Mouse (Mus musculus) CD8-positive naive resting alpha-beta T cell, adult 2 months (primary cell): ENCODE results near the gene Gm6309.
"Not testable (repeated sequence)": the region's sequence is repeated elsewhere in the genome, so short reads cannot be mapped to it uniquely, and the experiment has no call there.

Experiments used
- DNase-seq, 2 experiments: peaks; one replicate each; pipeline ENCODE4 v3.0.0; 2022; ENCODE audit warnings: low read depth in 2 of 2, low spot score in 2 of 2

Gene Gm6309

DNA sequence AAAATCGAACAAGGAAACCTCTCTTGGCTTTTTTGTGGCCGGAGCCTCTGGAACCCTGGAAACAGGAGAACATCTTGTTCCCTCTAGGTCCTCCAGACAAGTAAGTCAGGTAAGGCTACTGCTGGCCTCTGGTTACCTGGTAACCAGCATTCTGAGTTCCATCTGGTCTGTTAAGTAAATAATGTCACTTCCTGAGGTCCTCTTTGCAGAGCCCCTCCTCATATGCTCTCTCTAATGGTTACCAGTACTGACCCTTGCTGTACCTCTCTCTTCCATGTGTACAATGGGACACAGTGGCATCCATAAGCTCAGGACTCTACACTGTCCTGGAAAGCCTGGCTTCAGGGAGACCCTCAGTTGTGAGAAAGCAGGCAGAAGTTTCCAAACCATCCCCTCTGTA is at the start of gene Gm6309:
Gm6309 (minus strand) TSS at position 101 of the 400 bp plus-strand sequence.
- DNase-seq: not testable (repeated sequence)

DNA sequence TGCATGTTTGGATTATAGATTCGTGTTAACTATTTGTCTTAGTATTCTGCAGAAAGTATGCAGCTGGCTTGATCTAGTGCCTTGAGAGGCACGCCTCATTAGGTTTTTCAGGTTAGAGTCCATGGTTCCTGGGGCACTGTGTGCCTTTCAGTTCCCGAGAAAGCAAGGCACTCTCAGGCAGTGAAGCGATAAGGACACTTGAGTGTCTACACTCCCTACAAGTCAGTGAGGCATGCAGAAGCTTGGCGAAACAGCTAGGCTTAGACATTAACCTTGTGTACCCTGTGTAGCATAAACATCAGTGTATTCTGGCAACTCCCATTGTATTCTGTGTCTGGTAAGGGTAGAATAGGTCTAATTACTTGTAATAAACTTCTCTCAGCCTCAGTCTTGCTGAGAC is 35.0 kb upstream of the Gm6309 start:
- DNase-seq: no peak

DNA sequence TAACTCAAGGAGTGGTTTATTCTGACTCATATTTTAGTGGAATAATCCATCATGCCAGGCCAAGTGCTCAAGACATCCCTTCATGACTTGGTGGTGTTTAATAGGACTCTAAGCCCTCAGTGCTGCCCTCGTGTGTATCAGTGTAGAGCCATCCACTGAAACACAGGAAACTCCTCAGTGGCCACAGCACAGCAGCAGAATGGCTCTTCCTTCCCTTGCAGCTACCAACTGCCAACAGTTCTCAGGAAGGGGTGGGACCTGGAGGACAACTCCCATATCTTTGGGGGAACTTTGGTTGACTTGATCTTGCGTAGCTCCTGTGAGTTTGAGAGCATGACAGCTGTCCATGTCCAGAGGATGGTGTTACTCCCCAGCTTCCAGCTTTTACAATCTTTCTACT is 33.4 kb upstream of the Gm6309 start:
- no peak for DNase-seq

DNA sequence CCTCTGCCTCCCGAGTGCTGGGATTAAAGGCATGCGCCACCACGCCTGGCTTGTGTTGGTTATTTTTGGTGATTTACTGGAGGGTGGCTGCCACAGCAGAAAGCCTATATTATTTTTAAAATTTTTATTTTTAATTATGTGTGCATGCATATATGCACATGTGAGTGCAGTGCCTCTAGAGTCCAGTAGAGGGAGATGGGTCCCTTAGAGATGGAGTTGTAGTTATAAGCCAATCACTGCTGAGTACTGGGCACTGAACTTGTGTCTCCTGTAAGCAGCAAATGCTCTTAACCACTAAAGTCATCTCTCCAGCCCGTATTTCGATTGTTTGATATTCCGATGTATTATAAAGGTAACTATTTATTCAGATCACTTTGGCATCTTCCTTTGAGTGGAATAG is 30.1 kb upstream of the Gm6309 start:
- no peak for DNase-seq

DNA sequence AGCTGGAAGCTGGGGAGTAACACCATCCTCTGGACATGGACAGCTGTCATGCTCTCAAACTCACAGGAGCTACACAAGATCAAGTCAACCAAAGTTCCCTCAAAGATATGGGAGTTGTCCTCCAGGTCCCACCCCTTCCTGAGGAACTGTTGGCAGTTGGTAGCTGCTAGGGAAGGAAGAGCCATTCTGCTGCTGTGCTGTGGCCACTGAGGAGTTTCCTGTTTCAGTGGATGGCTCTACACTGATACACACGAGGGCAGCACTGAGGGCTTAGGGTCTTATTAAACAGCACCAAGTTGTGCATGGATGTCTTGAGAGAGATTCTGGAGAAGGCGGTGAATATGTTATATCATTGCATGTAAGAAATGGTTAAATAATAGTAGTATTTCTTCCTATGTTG is 29.0 kb upstream of the Gm6309 start:
- no peak for DNase-seq

DNA sequence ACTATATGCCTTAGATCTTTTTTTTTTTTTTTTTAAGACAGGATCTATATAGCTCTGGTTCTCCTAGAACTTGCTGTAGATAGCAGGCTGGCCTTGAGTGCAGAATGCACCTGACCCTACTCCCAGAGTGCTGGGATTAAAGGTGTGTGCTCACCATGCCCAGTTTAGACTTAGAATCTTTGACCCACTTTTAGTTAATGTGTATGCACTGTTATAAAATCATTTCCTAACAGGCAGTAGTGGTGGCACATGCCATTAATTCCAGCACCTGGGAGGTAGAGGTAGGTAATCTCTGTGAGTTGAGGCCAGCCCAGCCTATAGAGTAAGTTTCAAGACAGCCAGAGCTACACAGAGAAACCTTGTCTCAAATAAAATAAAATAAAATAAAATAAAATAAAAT is 28.6 kb upstream of the Gm6309 start:
- DNase-seq: no peak

DNA sequence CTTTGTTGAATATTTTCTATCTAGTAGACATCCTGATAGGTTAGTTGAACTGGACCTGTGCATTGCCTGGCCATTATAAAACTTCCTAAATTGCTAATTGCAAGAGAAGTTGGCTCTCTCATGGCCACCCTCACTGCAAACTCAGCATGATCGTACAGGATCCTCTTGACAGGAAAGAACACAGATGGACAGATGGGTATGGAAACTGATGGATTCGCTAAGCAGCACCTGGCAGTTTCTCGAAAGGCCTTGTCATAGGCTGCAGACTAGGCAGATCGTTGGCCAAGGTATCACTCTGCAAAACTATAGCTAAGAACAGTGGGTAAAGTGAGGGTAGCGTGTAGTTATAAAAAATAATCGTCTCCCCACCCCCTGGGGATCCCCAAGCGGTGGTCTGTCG is 22.8 kb upstream of the Gm6309 start:
- no peak for DNase-seq

DNA sequence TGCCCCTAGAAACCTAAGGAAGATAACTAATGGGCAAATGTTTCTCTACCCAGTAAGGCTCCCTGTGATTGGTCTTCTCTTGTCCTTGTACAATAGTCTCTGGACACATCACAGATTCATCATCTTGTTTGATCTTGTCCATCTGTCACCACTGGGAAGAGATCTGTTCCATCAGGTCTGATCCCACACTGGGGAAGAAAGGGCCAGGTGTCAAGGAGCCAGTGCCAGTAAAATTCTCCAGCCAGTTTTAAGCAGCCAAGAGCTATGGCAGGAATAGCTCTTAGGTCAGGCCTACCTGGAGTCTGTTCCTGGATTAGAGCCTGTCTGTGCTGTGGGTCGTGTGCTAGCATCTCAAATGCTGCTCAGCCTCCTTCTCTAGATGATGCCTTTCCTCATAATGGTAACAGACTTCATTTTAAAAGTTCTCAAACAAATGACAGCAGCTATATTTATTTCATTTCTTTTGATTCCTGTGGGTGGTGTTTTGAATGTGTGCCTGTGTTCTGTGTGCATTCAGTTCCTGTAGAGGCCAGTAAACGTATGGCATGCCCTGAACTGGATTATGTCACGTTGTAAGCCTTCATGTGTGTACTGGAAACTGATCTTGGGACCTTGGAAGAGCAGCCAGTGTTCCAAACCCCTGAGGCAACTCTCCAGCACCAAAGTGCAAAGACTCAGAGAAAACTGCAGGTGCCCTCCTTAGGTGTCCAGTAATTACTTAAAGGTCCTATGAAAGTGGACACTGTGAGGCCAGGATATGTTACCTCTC is 20.2 kb upstream of the Gm6309 start:
- DNase-seq: no peak

DNA sequence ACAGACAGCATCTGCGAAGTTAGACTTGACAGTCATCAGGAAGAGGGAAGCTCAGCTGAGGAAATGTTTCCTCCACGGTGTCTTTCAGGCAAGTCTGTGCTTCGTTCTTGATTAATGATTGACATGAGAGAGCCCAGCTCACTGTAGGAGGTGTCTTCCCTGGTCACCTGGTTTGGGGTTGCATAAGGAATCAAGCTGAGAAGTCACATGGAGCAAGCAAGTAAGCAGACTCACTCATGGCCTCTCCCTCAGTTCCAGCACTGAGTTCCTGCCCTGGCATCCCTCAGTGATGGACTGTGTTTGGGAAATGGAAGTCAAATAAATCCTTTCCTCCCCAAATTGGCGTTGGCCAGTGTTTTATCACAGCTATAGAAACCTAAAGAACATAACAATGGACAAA is 19.6 kb upstream of the Gm6309 start:
- DNase-seq: no peak

DNA sequence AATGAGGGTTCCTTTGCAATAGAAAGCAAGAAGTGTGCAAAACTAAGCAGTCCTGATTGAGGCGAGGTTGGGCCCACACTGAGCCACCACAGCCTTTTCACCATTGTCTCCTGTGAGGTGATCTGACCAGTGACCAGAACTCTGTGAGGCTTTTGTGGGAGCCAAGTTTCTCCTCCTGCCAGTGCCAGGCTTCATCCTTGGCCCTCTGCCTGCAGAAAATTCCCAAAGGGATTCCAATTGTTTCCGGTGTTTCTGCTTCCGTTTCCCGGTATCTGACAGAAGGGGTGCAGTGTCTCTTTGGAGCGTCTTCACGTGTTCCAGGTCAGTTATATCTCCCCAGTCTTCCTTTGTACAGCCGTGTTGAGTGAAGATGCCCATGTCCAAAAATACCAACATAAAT is 18.2 kb upstream of the Gm6309 start:
- DNase-seq: no peak

DNA sequence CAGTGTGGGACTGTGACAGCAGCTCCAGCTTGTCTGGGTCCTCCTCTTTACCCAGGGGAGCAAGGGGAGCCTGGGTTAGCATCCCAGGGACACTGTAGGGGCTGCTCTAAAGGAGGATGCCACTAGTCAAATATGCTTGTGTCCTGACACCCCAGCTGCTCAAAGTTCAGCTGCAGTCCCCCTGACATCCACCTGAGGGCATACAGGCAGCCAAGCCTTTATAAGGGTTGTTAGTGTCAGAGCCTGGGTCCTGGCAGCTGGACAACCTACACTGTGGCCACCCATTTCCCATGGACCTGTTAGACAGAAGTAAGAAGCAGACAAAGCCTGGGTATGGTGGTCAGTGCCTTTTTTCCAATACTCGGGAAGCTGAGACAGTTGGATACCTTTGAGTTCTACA is 17.6 kb upstream of the Gm6309 start:
- DNase-seq: no peak

DNA sequence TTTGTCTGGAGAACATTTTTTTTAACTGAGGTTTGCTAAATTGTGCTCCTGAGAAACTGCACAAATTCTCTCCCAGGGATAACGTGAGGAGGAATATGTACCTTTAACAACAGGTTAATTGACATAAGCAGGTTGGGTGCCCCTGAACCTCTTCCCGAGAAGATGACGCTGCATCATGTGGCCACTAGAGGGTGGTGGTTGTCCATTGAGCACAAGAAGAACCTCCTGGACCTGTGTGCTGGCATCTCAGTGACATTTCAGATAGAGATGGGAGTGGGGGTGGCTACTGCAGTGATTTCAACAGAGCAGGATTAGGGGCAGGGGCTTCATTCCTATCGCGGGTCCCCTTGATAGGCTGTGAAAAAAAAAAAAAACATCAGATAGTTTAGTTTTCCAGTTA is 16.9 kb upstream of the Gm6309 start:
- peak; percentile 35 to 50 for DNase-seq

DNA sequence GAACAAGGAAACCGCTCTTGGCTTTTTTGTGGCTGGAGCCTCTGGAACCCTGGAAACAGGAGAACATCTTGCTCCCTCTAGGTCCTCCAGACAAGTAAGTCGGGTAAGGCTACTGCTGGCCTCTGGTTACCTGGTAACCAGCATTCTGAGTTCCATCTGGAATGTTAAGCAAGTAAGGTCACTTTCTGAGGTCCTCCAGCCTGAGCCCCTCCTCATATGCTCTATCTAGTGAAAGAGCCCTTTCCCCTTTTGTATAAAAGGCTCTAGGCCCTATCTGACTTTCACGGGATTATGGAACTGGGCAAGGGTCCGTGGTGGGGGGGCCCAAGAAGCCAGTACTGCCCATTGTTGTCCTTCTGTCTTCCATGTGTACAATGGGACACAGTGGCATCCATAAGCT is 14.7 kb upstream of the Gm6309 start, which contains the start of gene 1700001J03Rik:
1700001J03Rik (minus strand) TSS at position 101 of the 400 bp plus-strand sequence.
- DNase-seq: not testable (repeated sequence)

DNA sequence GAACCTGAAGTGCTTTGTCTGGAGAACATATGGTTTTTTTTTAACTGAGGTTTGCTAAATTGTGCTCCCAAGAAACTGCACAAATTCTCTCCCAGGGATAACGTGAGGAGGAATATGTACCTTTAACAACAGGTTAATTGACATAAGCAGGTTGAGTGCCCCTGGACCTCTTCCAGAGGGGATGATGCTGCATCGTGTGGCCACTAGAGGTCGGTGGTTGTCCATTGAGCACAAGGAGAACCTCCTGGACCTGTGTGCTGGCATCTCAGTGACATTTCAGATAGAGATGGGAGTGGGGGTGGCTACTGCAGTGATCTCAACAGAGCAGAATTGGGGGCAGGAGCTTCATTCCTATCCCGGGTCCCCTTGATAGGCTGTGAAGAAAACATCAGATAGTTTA is 2.2 kb upstream of the Gm6309 start:
- not testable (repeated sequence) for DNase-seq

DNA sequence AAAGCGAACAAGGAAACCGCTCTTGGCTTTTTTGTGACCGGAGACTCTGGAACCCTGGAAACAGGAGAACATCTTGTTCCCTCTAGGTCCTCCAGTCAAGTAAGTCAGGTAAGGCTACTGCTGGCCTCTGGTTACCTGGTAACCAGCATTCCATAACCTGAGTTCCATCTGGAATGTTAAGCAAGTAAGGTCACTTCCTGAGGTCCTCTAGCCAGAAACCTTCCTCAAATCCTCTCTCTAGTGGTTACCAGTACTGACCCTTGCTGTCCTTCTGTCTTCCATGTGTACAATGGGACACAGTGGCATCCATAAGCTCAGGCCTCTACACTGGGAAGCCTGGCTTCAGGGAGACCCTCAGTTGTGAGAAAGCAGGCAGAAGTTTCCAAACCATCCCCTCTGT is 10.1 kb downstream of the Gm6309 start, which contains the start of gene Gm5565:
Gm5565 (minus strand) TSS at position 101 of the 400 bp plus-strand sequence.
- not testable (repeated sequence) for DNase-seq

DNA sequence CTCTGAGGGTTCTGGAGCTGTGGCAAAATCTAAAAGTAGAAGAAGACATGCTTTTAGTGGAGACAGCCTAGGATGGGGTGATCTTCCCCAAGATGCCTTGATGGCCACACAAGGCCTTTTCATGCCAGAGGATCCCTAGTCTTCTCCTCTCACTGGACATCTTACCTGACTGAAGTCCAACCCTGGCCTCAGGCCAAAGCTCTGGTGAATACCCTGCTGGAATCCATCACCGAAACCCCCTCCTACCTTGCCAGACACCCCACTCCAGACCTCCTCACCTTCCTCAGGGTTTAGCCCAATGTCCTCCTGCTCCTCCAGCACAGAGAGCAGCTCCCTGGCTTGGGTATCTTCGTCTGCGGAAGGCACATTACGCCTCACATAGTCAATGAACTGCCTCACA is 12.2 kb downstream of the Gm6309 start:
- not testable (repeated sequence) for DNase-seq

DNA sequence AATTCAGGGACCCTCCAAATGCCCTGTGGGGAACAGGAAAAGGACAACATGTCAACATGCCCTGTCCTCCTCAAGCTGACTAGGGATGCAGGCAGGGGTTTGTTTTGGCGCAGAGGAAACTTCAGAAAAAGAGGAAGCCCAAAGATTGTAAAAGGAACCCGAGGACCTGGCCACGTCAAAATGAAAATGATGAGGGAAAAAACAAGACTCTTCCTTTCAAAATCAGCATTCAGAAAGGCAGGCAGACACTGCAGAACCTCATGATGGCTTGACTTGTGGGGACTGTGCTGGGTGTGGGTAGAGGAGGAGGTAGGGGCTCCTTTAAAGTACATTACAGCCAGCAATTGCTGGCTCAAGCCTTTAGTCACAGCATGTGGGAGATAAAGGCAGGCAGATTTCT is 20.1 kb downstream of the Gm6309 start:
- no peak for DNase-seq

DNA sequence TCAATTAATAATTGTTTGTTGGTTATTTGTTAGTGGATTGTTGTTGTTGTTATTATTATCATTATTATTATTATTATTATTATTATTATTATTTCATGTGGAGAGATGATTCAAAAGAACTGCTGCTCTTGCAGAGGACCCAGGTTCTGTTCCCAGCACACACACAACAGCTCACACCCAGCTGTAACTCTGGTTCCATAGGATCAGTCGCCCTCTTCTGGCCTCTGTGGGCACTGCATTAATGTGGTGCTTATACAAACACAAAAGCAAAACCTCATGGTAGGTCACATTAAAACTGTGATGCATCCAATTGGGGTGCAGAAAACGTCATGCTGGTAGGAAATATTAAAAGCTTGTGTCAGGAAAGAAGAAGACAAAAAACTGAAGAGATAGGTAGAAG is 22.6 kb downstream of the Gm6309 start:
- DNase-seq: no peak
